Mouse (Mus musculus) inflammation-experienced regulatory T-cells (primary cell): ENCODE data around the gene Rps6ka6. TPM values are rescaled to one million over a fixed set of nuclear protein-coding genes. Genes with fewer than 3 reads are reported as not detected.

Experiments
- polyA plus RNA-seq, 2 experiments: library from polyadenylated mRNA; unstranded; fragments of 100-300 nt; shearing (Covaris generic); gene quantifications; one replicate each; pipeline ENCODE4 v1.2.1; 2017

Rps6ka6 gene
- polyA plus RNA-seq = 1 to 10 TPM in 1 of 2 experiments, under 1 TPM in 1; 0.13 to 1.6 TPM

GRCm38 (mm10) chrX:111537859-111538258 is at the start of gene Rps6ka6:
Gene Rps6ka6 (minus strand): TSS chrX:111537959.

Other genes starting within 250 kb of the Rps6ka6 start
- under 1 TPM in 1 of 2 experiments, not detected in 1; 0.02 TPM for gene Hdx, start 159.1 kb upstream of the Rps6ka6 start, polyA plus RNA-seq